Mouse (Mus musculus) mammary gland, adult 2 months (tissue): ENCODE data around the gene Atp6v0e2. TPM values are rescaled to one million over a fixed set of nuclear protein-coding genes. Genes with fewer than 3 reads are reported as not detected.

Experiments used
- polyA plus RNA-seq: library from polyadenylated mRNA; depleted of rRNA; stranded (reverse); fragments of >200 nt; gene quantifications from 2 replicates; pipeline ENCODE4 v1.2.3, GENCODE M21; 2012; ENCODE audit warnings: low replicate concordance; rRNA removed

Atp6v0e2 gene
- 14.1 and 44.0 TPM in 2 replicates for polyA plus RNA-seq

DNA sequence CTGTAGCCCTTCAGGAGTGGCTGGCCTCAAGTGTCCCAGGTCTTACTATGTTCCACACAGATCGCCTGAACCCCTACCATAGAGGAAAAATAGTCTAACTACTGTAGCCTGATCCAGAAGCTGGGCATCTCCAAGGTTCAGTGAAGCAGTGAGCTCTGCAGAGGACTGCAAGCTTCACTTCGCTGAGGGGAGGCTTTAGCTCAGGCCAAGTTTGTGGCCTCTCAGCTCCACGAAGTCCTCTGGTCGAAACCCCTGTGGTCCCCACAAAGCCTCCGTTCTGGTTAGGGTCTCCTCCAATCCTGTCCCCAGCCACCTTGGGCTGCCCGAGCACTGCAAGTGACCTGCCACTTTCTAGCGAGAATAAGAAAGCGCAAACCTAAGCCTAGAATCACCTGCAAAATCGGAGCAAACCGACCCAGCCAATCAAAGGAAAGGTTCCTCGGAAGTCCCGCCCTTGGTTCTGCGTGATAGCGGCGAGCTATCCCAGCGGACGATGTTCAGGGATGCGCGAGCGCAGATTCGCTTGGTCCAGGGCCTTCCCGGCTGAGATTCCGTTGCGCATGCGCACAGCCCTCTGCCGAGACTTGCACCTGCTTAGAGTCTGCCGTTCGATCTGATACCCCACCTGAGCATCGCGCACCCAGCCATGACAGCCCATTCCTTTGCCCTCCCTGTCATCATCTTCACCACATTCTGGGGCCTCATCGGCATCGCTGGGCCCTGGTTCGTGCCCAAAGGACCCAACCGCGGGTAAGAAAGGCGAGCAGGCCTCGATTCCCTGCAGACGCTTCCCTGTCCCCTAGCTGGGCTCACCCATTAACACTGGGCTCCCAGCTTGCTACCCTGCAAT lies at the start of gene Atp6v0e2:
TSS of gene Atp6v0e2 (plus strand) at position 511 of the 850 bp plus-strand sequence.

DNA sequence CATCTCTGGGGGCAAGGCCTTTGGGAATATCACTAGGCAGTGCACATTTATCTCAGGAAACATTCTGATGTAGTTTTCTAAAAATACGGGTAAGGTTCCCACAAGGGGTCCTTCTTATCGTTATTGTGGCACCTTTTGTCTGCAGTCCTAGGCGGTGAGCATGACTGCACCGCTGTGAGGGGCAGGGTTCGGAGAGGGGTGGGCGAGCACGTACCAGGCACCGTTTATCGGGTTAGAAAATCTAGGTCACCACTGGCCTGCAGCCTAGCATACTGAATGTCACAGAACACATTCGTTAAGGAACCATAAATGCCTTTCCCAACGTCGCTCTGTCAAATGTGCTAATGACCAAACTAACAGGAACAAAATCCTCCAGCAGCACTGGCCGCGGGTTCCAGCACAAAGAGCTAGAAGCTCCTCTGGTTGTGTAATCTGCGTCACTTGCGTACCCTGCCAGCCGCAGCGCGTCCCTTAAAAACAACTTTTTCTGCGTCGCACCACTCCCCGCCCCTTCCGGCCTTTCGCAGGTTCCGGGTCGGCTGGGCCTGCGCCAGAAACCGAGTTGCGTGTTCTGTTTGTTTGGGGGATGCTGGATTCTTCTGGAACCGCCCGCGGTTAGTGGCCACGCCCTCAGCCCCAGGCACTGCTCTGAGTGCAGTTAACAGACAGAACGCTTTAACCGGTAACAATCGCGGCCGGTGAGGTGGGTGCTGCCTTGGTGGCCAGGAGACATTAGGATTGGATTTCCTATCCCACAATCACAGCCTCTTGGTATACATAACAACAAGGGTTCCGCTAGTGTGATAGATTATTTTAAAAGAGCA lies 17.1 kb downstream of the Atp6v0e2 start, which contains the start of gene Lrrc61:
TSS of gene Lrrc61 (plus strand) at position 517 of the 824 bp plus-strand sequence.

DNA sequence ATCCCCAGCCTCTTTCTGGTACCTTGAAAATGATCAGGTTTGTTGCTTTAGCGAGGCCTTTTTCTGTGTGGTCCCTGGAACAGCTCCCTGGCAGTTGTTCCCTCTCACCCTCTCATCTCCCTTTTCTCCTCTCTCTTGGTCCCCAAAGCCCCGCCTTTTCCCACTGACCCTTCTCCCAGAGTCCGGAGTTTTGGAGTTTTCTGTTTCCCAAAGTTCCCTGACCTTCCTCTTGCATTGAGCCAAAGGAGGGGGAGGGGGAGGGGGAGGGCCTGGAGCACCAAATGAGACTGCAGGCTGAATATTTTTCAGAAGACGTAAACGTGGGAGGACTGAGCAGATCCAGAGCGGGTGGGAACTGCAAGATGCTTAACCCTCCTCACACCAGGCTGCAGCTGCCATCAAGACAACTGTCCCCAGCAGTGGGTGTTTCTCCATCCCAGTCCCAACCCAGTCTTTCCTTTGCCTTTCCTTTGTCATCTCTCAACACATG lies 35.2 kb downstream of the Atp6v0e2 start, which contains the start of gene Rarres2:
TSS of gene Rarres2 (minus strand) at position 218 of the 490 bp plus-strand sequence.

DNA sequence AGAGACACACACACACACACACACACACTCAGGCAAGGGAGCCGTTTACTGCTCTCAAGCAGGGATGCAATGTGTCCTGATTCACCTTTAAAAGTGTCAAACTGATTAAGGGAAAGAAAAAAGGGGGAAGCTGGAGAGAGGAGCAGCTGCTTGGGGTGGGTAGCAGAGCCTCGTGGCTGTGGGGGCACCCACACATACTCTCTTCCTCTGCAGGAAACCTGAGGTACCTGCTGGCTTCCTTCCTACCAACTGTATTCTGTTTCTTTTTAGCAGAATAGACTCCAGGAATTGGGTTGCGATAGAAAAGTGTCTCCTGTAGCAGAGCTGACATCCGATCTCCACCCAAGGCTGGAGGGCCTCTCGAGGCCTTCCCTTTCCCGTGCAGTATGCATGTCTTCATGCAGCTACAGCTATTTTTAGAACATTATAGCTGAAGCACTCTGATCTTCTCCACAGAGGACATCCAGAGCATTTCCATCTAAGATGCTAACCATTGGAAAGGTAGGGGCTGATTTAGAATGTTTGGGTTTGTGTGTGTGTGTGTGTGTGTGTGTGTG lies 51.9 kb downstream of the Atp6v0e2 start, which contains the start of gene Gm45021:
TSS of gene Gm45021 (plus strand) at position 417 of the 557 bp plus-strand sequence.

Other genes with a start within 250 kb of the Atp6v0e2 start
- 19.3 and 28.5 TPM in 2 replicates for gene Krba1, start 142.0 kb upstream of the Atp6v0e2 start, polyA plus RNA-seq
- gene Zfp467, start 91.8 kb upstream of the Atp6v0e2 start, polyA plus RNA-seq, result 59.8 and 77.3 TPM in 2 replicates
- gene Sspo, start 89.4 kb upstream of the Atp6v0e2 start, polyA plus RNA-seq, result 6.8 and 9.4 TPM in 2 replicates
- 28.4 and 37.2 TPM in 2 replicates for gene Lrrc61, start 17.2 kb downstream of the Atp6v0e2 start, polyA plus RNA-seq
- gene Rarres2, start 35.2 kb downstream of the Atp6v0e2 start, polyA plus RNA-seq, result 141 and 205 TPM in 2 replicates
- not detected in 2 replicates for gene Gm45021, start 52.0 kb downstream of the Atp6v0e2 start, polyA plus RNA-seq
- 44.0 and 69.3 TPM in 2 replicates for gene Repin1, start 56.3 kb downstream of the Atp6v0e2 start, polyA plus RNA-seq
- gene Gm44965, start 56.3 kb downstream of the Atp6v0e2 start, polyA plus RNA-seq, result not detected in 2 replicates
- gene Zfp775, start 64.4 kb downstream of the Atp6v0e2 start, polyA plus RNA-seq, result 5.5 and 9.2 TPM in 2 replicates
- gene AI854703, start 89.1 kb downstream of the Atp6v0e2 start, polyA plus RNA-seq, result 2.3 and 2.6 TPM in 2 replicates
- gene Gimap8, start 109.6 kb downstream of the Atp6v0e2 start, polyA plus RNA-seq, result 9.5 and 11.9 TPM in 2 replicates
- gene Gimap9, start 138.5 kb downstream of the Atp6v0e2 start, polyA plus RNA-seq, result 4.7 and 7.4 TPM in 2 replicates
- gene Gimap4, start 146.9 kb downstream of the Atp6v0e2 start, polyA plus RNA-seq, result 45.9 and 83.2 TPM in 2 replicates
- 23.4 and 35.8 TPM in 2 replicates for gene Gimap6, start 170.6 kb downstream of the Atp6v0e2 start, polyA plus RNA-seq
- gene Gm28053, start 181.0 kb downstream of the Atp6v0e2 start, polyA plus RNA-seq, result 0.29 TPM in 1 of 2 replicates, not detected in the other
- 2.8 and 3.2 TPM in 2 replicates for gene Gimap7, start 181.0 kb downstream of the Atp6v0e2 start, polyA plus RNA-seq
- 14.8 and 53.3 TPM in 2 replicates for gene Gimap1, start 201.4 kb downstream of the Atp6v0e2 start, polyA plus RNA-seq
- 27.6 and 43.3 TPM in 2 replicates for gene Gimap5, start 208.6 kb downstream of the Atp6v0e2 start, polyA plus RNA-seq
- 61.7 and 68.3 TPM in 2 replicates for gene Gimap3, start 233.2 kb downstream of the Atp6v0e2 start, polyA plus RNA-seq